Mouse (Mus musculus) layer of hippocampus, postnatal 36 days (tissue): ENCODE data around the gene Itsn2. TPM values are rescaled to one million over a fixed set of nuclear protein-coding genes. Genes with fewer than 3 reads are reported as not detected.
"Not testable (repeated sequence)": the region's sequence is repeated elsewhere in the genome, so short reads cannot be mapped to it uniquely, and the experiment has no call there.

ENCODE experiments used
- DNase-seq, 2 experiments: peaks; one replicate each; pipeline ENCODE4 v3.0.0; 2022
- total RNA-seq, 2 experiments: library from RNA; stranded (reverse); gene quantifications; 2 replicates each; pipeline ENCODE4 v1.2.3; 2021

The Itsn2 gene
- total RNA-seq, 2 experiments from 2014 or later, result 87.2 to 104 TPM

DNA sequence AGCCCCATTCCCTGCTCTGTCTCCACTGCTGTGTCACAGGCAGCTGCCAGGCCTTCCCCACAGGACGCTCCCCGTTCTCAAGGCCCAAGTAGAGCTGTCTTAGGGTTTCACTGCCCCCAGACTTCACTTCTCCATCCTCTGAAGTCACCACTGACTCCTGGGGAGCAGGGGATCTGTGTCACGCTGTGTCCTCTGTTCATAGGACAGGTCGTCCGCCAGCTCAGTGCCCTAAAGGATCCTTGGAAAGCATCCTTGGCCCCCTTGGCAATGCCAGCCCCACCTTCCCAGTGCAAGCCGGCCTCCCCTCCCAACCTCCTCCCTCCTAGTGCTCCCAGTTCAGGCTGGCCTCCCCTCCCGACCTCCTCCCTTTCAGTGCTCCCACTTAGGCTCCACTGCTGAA is 117.5 kb downstream of the Itsn2 start:
- DNase-seq, result no peak

DNA sequence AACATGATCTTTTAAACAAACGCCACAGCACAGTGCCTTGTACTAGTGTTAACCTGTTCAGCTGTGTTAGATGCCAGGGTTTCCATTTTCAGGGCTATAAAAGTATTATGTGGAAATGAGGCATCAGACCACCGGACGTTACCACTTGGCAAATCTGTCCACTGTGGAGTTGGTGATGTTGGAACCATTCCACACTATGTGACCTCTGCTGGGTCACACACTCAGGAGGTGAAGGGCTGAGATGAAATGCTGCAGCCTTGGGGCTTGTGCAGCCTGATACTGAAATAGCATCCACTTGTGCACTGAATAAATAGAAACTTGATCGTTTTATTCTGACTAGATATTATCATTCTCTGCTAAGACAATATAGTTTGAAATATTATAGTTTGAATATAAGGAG is 120.9 kb downstream of the Itsn2 start:
- no peak for DNase-seq

DNA sequence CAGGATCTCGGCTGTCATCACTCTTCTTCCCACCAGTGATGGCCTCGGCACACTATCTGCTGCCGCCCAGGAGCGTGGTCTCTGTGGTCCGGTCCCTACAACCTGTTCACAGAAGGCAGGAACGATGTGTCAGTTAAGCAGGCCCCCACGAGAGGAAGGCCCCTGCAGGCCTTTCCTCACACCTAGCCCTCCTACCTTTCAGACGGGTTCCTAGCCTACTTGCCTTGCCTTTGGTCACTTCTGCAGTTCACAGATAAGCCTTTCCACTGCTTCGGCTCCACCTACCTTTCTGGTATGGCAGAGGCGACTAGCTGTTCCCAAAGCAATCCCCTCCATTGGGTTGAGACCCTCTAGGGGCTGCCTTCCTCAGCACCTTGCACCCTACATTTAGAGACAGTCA is 123.2 kb downstream of the Itsn2 start:
- no peak for DNase-seq

DNA sequence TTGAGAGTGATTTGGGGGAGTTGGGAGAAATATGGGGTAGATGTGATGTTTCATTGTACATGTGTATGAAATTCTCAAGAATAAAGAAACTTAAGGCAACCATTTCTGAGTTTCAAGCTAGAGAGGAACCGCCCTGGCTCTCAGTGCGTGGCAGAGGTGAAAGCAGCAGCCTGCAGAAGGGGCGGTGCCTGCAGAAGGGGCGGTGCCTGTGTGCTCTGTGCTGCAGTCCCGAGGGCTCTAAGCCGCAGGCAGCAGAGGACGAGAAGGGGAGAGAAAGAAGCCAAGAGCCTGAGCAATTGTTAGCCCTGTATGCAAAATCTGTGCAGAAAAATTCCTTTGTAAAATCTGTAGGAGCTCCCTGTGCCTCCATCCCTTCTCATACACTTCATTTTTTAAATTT is 125.0 kb downstream of the Itsn2 start:
- DNase-seq, result no peak

DNA sequence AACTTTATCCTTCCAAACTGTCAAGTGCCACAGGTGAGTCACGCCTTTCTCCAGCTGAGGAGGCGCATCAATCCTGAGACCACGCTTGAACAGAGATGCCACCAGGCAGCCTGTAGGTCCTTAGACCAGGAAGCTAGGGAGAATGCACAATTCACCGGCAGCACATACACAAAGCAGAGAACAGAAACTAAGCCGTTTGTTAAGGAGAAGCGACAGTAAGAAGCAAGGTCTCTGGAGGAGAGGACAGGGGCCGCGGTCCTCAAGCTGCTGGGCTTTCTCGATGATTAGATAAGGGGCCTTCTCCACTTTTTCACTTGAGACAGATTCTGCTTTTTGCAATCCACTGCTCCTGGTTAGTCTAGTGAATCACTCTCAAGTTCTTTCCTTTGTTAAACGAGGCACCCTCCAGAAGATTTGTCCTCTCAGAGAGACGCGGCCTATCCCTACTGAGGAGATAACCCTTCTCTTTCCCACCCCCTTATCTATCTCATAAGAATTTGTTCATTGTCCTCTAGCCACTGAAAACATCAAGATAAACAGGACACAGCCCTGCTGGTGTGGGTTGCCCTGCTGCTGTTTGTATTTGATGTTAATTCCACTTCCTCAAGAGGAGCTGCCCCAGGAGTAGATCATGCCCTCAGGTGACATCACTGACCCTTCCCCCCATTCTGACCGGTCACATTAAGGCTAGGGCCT is 126.8 kb downstream of the Itsn2 start:
- DNase-seq, result no peak

DNA sequence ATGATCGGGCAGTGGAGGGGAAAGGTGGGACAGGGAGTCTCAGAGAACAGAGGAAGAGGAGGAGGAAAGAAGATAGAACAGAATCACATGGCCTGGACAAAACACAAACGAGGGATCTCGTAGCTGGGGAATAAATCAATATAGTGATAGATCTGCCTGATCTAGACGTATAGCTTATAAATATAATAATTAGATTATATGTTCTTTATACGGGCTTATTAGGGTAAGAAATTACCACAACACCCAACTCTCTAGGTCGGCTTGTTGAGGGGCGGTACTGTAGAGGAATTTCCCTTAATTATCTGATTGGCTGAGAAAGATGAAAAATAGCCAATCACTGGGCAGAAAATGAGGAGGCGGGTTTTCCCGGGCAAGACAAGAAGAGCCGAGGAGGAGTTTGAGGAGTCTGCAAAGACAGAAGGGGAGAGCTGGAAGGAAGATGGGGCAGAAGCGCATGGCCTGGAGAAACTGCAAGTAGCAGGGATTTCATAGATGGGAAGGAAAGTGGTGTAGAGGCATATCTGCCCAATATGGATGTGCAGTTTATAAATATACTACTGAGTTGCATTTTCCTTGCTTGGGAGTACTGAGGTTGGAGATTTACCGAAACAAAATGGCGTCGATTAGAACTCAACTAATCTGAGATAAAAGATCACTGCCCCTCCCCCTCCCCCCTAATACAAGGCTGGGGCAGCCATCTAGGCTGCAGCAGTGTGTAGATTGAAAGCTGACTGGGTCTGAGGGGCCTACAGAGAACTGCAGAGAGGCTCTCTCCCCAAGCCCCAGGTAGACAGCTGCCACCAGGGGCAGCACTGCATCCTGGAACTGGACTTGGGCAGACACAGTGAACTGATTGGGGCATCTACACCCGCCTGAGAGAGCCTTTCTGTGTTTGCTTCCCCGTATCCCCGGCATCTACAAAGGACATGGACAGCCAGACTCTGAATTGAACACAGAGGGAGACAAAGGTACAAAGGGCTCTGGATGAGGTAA is 127.6 kb downstream of the Itsn2 start:
- DNase-seq, result no peak

DNA sequence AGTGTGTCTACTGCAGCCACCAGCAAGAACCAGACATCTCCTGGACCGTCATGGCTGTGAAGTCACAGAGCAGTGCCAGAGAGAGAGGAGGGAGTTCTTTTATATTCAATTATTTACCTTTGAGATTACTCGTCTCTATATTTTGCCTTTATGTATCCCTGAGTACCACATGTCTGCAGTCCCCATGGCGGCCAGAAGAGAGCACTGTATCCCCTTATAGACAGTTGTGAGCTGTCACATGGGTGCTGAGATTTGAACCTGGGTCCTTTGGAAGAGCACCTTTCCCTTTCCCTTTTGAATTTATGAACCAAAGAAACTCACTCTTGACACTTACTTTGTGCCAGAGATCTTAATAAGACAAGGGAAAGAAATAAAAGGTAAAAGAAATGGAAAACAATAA is 136.7 kb downstream of the Itsn2 start:
- DNase-seq, result no peak

DNA sequence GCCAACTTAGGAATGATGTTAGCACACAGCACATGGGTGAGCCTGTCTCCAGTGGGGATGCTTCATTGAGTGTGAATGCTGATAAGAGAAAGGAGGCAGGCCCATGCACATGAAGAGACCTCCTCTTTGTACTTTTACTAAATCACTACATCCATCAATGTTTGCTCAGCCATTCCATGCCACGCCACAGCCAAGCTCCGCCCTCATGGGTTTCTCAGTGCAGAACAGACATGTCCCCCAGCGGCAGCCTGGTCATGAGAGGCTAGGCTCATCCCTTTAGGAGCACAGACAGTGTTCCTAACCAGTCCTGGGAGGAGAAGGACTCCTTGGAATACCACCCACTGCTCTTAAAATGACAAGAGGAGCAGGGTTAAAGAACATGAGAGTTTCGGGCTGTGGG is 139.2 kb downstream of the Itsn2 start:
- DNase-seq, result no peak

DNA sequence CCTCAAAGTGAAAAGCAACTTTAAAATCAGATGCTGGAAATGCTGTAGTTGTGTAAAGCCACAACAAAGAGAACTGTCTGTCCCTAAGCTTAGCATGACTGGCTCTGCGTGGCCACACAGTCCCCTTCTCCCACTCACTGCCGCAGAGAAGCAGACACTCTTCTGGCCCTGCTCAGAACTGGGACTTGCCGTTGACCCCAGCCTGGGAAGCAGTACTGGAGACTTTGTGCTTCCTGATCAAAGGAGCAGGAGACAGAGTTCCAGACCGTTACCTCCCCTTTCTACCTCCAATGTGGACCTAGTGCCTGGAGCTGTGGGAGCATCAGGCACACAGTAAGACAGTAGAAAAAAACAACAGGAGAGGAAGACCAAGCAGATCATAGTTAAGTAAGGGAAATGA is 139.9 kb downstream of the Itsn2 start:
- DNase-seq, result no peak

DNA sequence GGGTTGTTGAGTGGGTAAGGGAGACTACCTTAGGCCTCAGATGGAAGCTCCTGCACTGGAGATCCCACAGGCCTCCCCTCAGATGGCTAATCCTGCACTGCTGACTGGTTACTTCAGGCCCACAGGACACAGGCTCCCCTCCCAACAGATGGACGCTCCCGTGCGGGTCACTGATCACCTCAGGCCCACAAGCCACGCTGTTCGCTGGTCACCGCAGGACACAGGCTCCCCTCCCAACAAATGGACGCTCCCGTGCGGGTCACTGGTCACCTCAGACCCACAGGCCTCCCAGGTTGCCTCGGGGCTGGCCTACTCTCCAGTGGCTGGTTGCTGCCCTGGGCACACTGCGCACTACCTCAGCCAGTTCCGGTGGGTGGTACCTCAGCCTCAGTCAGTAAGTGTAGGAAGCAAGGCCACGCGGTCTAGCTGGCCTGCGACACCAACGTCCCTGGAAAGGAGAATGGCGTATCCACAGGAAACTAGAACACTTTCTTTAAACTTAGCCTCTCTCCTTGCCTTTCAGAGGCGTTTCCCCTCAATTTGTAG is 145.7 kb downstream of the Itsn2 start, which contains the start of gene Fam228a:
Gene Fam228a, minus strand, starts transcription at position 400 of the 546 bp plus-strand sequence.
- DNase-seq, result no peak

DNA sequence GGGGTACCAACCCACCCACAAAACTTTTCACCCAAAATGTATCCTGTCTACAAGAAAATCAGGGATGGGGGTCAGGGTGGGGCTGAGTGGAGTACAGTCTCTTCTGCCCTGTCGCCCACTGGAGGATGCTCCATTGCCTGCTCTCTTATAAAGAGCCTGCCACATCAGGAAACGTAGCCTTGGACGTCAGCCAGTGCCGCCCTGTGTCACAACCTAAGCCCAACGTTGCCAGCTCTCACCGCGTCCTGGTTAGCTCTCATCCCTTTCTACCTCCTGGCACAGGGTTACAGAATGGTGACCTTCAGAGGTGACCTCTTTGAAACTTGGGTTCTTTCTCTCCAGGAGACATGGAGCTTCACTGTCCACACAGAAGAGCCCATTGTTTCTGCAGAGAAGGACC is 148.4 kb downstream of the Itsn2 start:
- no peak for DNase-seq

DNA sequence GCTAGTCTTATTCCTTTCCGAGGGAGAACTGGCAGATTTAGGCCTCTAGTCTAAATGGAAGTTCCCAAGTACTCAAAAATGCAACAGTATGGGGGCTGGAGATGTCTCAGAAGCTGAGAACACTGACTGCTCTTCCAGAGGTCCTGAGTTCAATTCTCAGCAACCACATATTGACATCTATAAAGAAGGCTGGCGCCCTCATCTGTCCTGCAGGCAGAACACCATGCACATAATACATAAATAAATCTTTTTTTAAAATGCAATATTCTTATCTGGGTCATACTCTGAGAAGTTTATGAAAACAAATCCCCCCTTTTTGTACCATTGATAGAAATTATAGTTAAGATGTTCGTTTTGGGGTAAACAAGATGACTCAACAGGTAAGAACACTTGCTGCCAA is 149.7 kb downstream of the Itsn2 start:
- no peak for DNase-seq

DNA sequence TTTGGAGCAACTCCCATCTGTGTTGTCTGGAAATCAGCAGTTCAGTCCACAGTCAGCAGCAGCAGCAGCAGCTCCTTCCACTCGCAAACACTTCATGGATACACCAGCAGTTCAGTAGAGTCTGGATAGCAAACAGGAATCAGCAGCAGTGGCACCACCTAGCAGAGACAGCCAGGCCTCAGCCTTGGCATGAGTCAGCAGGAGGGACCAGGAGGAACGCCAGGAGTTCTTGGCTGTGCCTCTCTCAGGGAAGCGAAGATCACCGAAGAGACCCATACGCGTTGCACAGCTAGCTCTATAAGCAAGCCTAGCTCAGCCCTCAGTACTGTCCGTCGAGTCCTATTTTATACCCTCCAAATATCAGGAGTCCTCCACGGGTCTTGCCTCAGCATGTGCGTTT is 152.0 kb downstream of the Itsn2 start:
- peak; percentile 11 to 12 for DNase-seq

DNA sequence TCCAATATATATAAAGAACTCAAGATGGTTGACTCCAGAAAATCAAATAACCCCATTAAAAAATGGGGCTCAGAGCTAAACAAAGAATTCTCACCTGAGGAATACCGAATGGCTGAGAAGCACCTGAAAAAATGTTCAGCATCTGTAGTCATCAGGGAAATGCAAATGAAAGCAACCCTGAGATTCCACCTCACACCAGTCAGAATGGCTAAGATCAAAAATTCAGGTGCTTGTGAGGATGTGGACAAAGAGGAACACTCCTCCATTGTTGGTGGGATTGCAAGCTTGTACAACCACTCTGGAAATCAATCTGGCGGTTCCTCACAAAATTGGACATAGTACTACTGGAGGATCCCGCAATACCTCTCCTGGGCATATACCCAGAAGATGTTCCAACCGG is 162.0 kb downstream of the Itsn2 start:
- not testable (repeated sequence) for DNase-seq

DNA sequence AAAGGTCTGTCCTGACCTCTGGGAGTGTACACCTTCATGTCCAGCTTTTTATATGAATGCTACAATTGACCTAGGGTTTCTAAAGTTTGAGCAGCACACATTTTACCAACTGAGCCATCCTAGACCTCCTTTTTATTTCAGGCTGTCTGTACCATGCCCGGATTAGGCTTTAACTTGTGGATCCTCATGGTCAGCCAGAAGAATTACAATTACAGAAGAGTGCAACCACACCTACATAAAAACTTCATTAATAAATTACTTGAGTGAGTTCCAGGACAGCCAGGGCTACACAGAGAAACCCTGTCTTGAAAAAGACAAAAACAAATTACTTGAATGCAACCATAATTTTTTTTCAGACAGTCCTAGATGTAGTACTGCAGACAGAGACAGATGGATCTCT is 164.6 kb downstream of the Itsn2 start:
- DNase-seq, result no peak

Other genes starting within 250 kb of the Itsn2 start
- gene Ncoa1, start 115.5 kb upstream of the Itsn2 start, total RNA-seq, result 100 to 1,000 TPM; 128 to 142 TPM
- not detected for gene Gm3625, start 289 bp downstream of the Itsn2 start, total RNA-seq
- gene Fam228a, start 145.8 kb downstream of the Itsn2 start, total RNA-seq, result 1 to 10 TPM; 2.2 to 4.1 TPM
- gene Pfn4, start 176.4 kb downstream of the Itsn2 start, total RNA-seq, result 10 to 100 TPM; 10.3 to 10.6 TPM
- gene Fam228b, start 176.6 kb downstream of the Itsn2 start, total RNA-seq, result 10 to 100 TPM; 17.5 to 25.6 TPM
- 10 to 100 TPM; 83.2 to 96.7 TPM for gene Sf3b6, start 224.9 kb downstream of the Itsn2 start, total RNA-seq
- 10 to 100 TPM; 55.8 to 57.2 TPM for gene Fkbp1b, start 249.0 kb downstream of the Itsn2 start, total RNA-seq